Mouse (Mus musculus) lung, postnatal 0 days (tissue): ENCODE results near the gene Ankrd23. TPM values are rescaled to one million over a fixed set of nuclear protein-coding genes. Genes with fewer than 3 reads are reported as not detected.
A peak's percentile ranks its signal among the peaks of the same experiment; 100 is the strongest.

Experiments used
- ATAC-seq: fragments of 200-750 bp; cut with Nextera tagmentation; 2 replicates; pipeline ENCODE4 v1.8.0; 2017; ENCODE audit warnings: moderate library complexity
- DNase-seq: peaks from one replicate; pipeline ENCODE4 v3.0.0-alpha.2; 2016; ENCODE audit warnings: low spot score
- H3K27ac ChIP-seq: fragments of 300-500 bp; sonication (generic); 2 replicates; pipeline ENCODE4 v1.5.1; 2014; ENCODE audit warnings: antibody characterized with exemption, mild to moderate bottlenecking, low read length, mixed read lengths
- H3K27me3 ChIP-seq: fragments of 300-500 bp; sonication (generic); replicated peaks from 2 replicates; pipeline ENCODE4 v1.6.1; 2014; ENCODE audit warnings: low read length, mixed read lengths; ENCODE audit not compliant: insufficient read depth
- H3K36me3 ChIP-seq: fragments of 300-500 bp; sonication (generic); 2 replicates; pipeline ENCODE4 v1.6.1; 2014; ENCODE audit warnings: low read length, mixed read lengths; ENCODE audit not compliant: insufficient read depth
- H3K4me1 ChIP-seq: fragments of 300-500 bp; sonication (generic); 2 replicates; pipeline ENCODE4 v1.6.1; 2014; ENCODE audit warnings: antibody characterized with exemption, low read depth, low read length, mixed read lengths; ENCODE audit not compliant: insufficient read depth
- H3K4me2 ChIP-seq: fragments of 300-500 bp; sonication (generic); replicated peaks from 2 replicates; pipeline ENCODE4 v1.6.1; 2014; ENCODE audit warnings: low read depth, mild to moderate bottlenecking, low read length, moderate library complexity, mixed read lengths
- H3K4me3 ChIP-seq: fragments of 300-500 bp; sonication (generic); 2 replicates; pipeline ENCODE4 v1.5.1; 2014; ENCODE audit warnings: low read depth, low read length
- H3K9ac ChIP-seq: fragments of 300-500 bp; sonication (generic); replicated peaks from 2 replicates; pipeline ENCODE4 v1.6.1; 2014; ENCODE audit warnings: low read depth, mild to moderate bottlenecking
- H3K9me3 ChIP-seq: fragments of 300-500 bp; sonication (generic); 2 replicates; pipeline ENCODE4 v1.6.1; 2016; ENCODE audit warnings: low read length, mixed read lengths
- CTCF ChIP-seq: IDR thresholded peaks from 2 replicates; pipeline ENCODE4 v1.5.1; 2016; ENCODE audit warnings: antibody characterized with exemption, mild to moderate bottlenecking
- EP300 ChIP-seq: IDR thresholded peaks from 2 replicates; pipeline ENCODE4 v1.6.1; 2016; ENCODE audit warnings: antibody characterized with exemption, mild to moderate bottlenecking, control low read depth
- WGBS: fragments of 180-500 bp; shearing (Covaris S2); extraction: QIAGEN DNeasy Blood & Tissue Kit; methylation state at CpG from one replicate; pipeline ENCODE4 v1.1.7; 2014; 5-methylcytosine and 5-hydroxymethylcytosine counted together
- polyA plus RNA-seq: library from polyadenylated mRNA; unstranded; fragments of >200 nt; fragmentation: Nextera tagmentation; extraction: Ambion mirVana; gene quantifications from 2 replicates; pipeline ENCODE4 v1.2.1, GENCODE M21; 2015

Gene Ankrd23
- polyA plus RNA-seq, 1 experiment from 2014 or later, result 6.2 TPM

DNA sequence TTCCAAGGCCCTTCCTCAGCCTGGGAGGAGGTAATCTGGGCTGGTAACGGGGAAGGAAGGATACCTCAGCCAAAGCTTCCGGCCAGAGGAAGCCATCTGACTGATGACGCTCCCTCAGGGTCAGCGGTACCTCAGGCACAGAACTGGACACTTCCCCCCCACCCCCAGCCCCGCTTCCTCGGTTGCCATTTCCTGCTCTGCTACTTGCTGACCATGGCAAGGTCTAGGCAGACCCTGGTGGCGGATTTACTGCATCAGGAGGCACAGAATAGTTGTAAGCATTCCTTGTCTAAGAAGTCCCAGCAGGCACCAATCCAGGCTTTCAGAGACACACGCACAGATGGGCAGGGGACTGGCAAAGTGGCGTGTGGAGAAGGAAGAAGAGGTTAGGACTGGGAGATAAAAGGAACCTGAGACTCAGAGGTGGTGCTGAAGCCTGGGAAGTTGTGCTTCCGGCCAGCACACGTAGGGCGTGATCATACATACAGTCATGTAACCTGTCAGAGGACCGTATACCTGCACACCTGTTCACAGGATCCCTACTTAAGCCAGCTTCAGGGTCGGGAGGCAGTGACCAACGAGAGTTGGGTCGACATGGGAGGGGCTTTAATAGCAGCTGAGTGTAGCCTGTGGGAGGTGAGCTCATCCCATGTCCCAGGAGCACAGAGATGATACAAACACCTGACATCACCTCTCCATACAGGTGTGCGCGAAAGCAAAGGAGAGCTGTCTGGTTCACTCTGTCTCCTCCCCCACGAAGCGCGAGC is 18.1 kb upstream of the Ankrd23 start:
- peaks cover 26% of the 10 kb centered on the region for H3K4me1 ChIP-seq
- 57% methylated on average over 21 of the region's 21 CpGs for WGBS
- ATAC-seq, result no peak

DNA sequence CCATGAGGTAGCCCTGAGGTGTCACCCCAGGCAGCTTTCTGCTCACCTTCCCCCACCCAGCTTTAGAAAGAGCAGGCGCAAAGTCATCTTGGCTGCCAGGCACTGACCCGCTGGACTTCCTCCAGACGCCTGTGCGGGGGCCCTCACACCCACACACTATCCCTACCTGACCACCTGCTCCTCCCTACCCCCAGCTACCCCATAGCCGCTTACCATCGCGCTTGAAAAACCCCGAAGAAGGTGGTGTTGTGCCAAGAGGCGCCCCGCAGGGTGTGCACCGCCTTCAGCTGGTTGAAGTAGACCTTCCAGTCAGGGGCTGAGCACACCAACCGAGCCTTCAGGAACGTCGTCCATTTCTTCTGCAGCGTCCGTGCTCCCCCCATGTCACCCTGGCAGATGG is 15.8 kb upstream of the Ankrd23 start:
- ATAC-seq (no peak), DNase-seq (no peak)
- no peak overlapping the region for H3K27ac ChIP-seq
- no peak overlapping the region for H3K4me2 ChIP-seq
- 87% methylated on average over 14 of the region's 16 CpGs for WGBS
- no peak overlapping the region for H3K9ac ChIP-seq
- no peak overlapping the region for H3K4me3 ChIP-seq
- no peaks in the 10 kb centered on the region for H3K9me3 ChIP-seq
- H3K36me3 ChIP-seq, result peaks cover 43% of the 10 kb centered on the region
- TF ChIP-seq CTCF (no peak), EP300 (no peak)
- no peaks in the 10 kb centered on the region for H3K27me3 ChIP-seq
- H3K4me1 ChIP-seq, result peaks cover 18% of the 10 kb centered on the region; the same call in 1 of the 2 replicates

More for the DNA sequence above, 18.1 kb upstream of the Ankrd23 start:
- no peaks in the 10 kb centered on the region for H3K27me3 ChIP-seq
- peaks cover 36% of the 10 kb centered on the region for H3K36me3 ChIP-seq
- peak overlapping the region; percentile 84 for H3K4me2 ChIP-seq
- H3K9ac ChIP-seq, result no peak overlapping the region
- peak overlapping the region; percentile 99 for H3K27ac ChIP-seq
- TF ChIP-seq CTCF (no peak), EP300 (no peak; the same call in 1 of the 2 replicates)
- no peaks in the 10 kb centered on the region for H3K9me3 ChIP-seq
- no peak for DNase-seq
- H3K4me3 ChIP-seq, result no peak overlapping the region

DNA sequence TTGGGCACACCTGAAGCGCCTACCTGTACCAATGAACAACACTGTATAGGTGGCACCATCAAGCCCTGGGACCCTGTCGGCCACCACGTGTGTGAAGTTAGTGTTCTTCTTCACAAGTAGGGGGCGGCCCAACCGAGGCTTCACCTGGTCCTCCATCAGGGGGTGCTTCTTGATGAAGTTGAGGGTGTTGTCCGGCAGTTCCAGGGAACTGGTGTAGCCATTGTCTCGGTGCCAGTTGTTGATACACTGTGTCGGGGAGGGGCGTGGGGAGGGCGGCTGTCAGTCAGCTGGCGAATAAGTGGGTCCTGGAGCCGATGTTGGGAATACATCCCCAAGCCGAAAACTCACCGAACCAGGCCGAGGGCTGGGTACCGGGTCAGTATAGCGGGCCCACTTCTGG is 15.2 kb upstream of the Ankrd23 start:
- WGBS, result 81% methylated on average over 17 of the region's 17 CpGs
- H3K9ac ChIP-seq, result no peak overlapping the region
- H3K4me2 ChIP-seq, result no peak overlapping the region
- peaks cover 18% of the 10 kb centered on the region; the same call in 1 of the 2 replicates for H3K4me1 ChIP-seq
- TF ChIP-seq CTCF (peak; percentile 12; the same call in 1 of the 2 replicates), EP300 (no peak)
- DNase-seq (no peak), ATAC-seq (no peak)
- no peaks in the 10 kb centered on the region for H3K9me3 ChIP-seq
- H3K36me3 ChIP-seq, result peaks cover 43% of the 10 kb centered on the region
- H3K4me3 ChIP-seq, result no peak overlapping the region
- no peaks in the 10 kb centered on the region for H3K27me3 ChIP-seq
- no peak overlapping the region for H3K27ac ChIP-seq

DNA sequence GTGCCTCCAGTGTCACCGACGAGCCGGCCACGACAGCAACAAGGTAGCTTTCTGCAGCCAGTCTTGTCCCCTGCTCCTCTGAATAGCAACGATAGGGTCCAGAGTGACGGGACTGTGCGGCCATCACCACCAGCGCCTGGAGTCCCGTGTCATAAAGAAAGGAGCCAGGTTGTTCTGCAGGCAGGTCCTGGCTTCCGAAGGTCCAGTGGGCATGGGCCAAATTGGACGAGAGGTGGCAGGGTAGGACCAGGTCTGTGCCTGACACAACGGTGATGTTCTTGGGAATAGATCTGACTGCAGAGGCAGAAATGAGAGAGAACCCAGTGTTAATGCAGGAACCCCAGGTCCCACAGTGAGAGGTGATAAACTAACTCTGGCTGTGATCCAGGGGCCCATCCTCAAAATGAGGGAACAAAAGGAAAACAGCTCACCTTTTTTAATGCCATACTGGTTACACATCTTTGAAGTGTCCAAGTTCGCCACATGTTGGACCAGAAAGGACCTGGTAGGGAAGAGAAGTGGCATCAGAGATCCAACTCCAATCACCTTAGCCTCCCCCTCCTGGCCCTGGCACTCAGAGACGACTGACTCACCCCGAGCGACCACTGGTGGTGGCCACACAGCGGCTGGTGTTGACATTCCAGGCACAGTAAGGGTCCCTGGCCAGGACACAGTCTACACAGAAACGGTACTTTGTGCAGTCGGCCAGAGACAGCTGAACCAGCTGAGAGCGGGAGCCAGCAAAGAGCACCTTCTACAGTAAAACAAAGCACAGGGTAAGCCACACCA is 13.6 kb upstream of the Ankrd23 start:
- DNase-seq, result no peak
- H3K27me3 ChIP-seq, result no peaks in the 10 kb centered on the region
- 71% methylated on average over 20 of the region's 20 CpGs for whole genome bisulfite sequencing
- 0 out of 2 replicates have a peak, but pooled peaks have one; percentile 6 for TF ChIP-seq CTCF
- TF ChIP-seq EP300, result no peak
- H3K4me3 ChIP-seq, result no peak overlapping the region
- no peak overlapping the region for H3K9ac ChIP-seq
- H3K27ac ChIP-seq, result no peak overlapping the region
- H3K4me2 ChIP-seq, result no peak overlapping the region
- no peak for ATAC-seq
- no peaks in the 10 kb centered on the region for H3K9me3 ChIP-seq
- peaks cover 43% of the 10 kb centered on the region for H3K36me3 ChIP-seq
- peaks cover 11% of the 10 kb centered on the region; the same call in 1 of the 2 replicates for H3K4me1 ChIP-seq

DNA sequence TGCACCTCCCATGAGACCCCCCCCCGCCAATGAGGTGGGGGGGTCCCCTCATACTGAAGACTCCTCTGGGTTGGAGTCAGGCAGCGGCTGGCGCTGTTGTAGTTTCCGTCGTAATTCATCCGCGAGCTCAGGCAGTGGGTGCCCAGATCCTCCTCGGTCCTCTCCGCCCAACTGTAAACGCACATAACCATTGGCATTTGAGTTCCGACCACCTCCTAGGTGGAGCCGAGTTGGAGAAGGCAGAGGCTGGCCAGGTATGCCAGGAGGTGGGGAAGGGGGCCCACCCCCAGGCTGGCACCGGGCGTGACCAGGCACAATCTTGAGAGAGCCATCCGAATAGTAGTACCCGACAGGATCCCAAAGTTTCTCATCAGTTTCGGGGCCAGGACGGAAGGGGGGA is 12.8 kb upstream of the Ankrd23 start:
- WGBS, result 67% methylated on average over 18 of the region's 18 CpGs
- DNase-seq (no peak), ATAC-seq (no peak)
- TF ChIP-seq EP300, result no peak
- TF ChIP-seq CTCF, result no peak
- H3K9me3 ChIP-seq, result no peaks in the 10 kb centered on the region
- H3K36me3 ChIP-seq, result peaks cover 43% of the 10 kb centered on the region
- no peak overlapping the region for H3K9ac ChIP-seq
- H3K27me3 ChIP-seq, result no peaks in the 10 kb centered on the region
- H3K4me3 ChIP-seq, result no peak overlapping the region
- no peak overlapping the region for H3K27ac ChIP-seq
- no peak overlapping the region for H3K4me2 ChIP-seq
- peaks cover 4% of the 10 kb centered on the region; the same call in 1 of the 2 replicates for H3K4me1 ChIP-seq

DNA sequence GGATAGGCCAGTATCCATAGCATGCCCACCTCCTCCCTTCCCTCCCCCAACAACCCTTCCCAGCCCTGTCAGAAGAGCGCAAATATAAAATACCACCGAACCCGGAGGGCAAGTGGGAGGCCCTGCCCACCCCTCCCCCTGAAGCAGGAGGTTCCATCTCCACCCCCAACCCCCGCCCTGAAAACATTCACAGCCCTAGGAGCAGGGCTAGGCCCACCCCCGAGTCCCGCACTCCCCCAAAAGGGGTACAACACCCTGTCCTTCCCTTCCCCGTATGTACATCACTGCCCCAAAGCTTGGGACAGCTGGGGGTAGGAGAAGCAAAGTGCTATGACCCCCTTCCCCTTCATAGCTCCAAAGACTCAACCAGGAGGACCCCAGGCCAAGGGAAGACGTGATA is 12.1 kb upstream of the Ankrd23 start:
- no peak for TF ChIP-seq EP300
- TF ChIP-seq CTCF, result no peak
- DNase-seq, result no peak
- no peaks in the 10 kb centered on the region for H3K9me3 ChIP-seq
- no peak for ATAC-seq
- no peak overlapping the region for H3K4me2 ChIP-seq
- no peak overlapping the region for H3K4me3 ChIP-seq
- H3K9ac ChIP-seq, result no peak overlapping the region
- no peaks in the 10 kb centered on the region for H3K27me3 ChIP-seq
- H3K36me3 ChIP-seq, result peaks cover 43% of the 10 kb centered on the region
- H3K27ac ChIP-seq, result 0 out of 2 replicates have a peak overlapping the region, but pooled peaks have one; percentile 5
- 40% methylated on average over 8 of the region's 8 CpGs for WGBS
- H3K4me1 ChIP-seq, result no peaks in the 10 kb centered on the region
